Mouse (Mus musculus): Measurements from ENCODE around the gene Wdr24.
"Not testable (repeated sequence)": the region's sequence is repeated elsewhere in the genome, so short reads cannot be mapped to it uniquely, and the experiment has no call there.

Gene Wdr24

DNA sequence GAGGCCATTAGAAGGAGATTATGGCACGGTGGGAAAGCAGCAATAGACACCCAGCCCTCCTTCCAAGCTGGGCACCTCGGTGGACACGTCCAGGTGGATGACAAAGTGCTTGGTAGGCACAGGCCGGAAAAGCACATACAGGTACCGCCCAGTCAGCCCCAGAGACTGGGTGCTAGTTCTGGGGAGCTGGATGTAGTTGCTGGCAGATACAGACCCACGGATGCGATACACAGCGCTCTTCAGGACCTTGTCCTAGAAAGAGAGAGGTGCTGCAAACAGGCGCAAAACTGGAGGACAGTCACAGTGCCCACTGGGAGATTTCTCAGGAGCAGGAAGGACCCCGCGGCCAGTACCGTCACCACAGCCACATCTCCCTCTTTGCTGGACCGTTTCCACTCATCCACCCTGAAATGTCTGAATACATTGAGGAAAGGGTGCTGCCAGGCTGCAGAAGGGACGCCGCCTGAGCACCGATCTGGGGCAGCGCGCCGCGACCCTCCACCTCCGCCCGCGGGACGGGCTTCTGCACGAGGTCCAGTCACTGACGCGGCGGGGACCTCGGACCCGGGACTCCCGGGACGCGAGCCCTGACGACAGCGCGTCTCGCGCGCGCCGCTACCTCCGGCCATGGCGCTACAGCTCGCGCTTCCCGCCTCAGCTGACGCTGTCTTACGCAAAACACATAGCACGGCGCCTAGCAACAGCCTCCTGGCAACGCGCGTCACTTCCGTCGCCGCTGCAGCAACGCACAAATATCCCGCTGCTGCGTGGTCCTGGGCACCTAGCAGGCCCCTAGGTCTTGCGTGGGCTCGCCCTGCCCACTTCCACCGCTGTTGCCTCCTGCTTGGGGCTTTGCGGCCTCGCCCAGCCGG lies 37.6 kb downstream of the Wdr24 start, which contains the start of gene Wdr90:
TSS of gene Wdr90 (minus strand) at position 670 of the 872 bp plus-strand sequence.
- peak; percentile 87 for DNase-seq (ENCODE audit: extremely low spot score)

DNA sequence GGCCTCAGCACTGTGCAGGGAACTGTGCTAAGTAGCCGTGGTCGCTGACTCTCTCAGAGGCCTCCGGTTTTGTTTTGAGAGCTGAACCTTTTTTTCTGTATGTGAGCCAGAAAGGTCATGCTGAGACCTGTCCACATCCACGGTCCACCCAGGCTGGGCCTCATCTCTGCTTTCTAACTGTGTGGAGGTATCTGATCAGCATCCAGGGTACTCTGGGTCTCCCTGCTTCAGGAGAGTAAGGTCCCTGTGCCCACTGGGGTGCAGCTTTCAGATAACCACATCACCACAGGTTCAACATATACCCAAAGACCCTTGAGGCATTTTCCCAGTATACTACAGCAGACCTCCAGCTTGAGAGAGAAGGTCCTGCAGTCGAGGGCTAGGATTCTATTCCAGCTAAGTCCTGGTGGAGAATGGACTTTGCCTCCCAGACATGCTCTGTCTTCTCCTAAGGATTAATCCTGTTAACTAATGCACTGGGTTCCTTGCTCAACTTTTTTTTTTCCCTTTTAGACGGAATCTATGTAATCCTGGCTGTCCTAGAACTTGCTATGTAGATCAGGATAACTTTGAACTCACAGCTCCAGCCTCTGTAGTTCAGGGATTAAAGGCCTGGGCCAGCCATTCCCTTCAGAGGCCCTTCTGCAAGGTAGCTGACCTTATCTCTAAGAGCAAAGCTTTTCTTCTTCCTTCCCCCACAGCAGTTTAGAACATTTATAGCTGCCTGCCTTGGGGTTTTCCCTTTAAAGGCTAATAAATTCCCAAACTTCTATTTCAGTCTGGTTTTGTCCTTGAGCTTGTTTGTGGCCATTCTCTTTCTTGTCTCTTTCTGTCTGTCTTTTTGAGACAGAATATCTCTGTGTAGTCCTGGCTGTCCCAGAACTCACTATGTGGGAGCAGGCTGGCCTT lies 38.5 kb downstream of the Wdr24 start:
- DNase-seq (ENCODE audit: extremely low spot score): no peak

DNA sequence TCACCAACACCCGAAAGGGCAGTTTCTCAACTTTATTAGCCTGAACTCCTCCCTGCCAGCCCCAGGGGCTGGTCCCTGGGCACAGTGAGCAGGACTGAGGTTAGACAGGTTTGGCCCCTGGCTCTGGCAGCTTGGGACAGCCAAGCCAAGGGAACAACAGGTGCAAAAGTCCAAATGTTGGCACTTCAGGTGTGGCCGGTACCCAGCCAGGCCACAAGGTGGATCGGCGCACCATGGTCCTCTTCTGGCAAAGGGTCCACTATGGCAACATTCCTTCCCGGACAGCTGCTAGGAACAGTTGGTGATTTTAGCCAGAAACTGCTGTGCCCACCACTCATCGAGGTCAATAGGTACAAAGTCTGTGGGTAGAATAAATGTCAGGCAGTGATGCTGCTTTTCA lies 40.3 kb downstream of the Wdr24 start:
- no peak for DNase-seq (ENCODE audit: extremely low spot score)

DNA sequence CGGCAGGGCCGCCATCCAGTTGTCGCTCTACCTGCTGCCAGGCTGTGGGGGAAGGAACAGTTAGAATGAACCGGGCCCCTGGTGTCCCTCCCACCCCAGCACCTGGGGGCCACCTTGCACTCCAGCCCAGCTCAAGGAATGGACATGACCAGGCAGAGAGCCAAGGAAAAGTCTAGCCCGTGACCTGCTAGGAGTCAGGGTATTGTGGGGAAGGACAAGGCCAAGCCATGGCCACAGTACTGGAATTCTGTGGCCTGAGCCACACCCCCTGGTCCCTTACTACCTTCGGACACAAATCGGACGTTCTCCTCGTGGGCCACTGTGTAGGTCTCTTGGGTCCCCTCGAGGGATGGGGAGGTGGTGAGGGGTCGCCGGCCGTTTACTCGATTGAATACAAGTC lies 40.9 kb downstream of the Wdr24 start:
- DNase-seq (ENCODE audit: extremely low spot score): no peak

DNA sequence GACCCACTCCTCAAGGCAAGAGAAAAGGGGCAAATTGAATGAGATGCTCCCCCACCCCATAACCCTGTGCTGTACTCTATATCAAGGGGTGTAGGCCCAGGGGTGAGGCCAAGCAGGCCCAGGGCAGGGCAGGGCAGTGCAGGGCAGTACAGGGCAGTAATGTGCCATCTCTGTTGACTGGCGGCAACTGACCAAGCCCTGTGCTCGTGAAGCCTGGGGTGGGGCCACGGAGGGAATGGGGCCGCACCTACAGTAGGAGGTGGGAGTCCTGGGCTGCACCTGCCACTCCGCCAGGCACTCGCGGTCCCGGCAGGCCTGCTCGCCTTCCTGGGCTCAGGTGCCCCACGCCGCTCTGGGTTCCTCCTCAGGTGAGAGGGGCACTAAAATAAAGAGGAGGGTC lies 41.9 kb downstream of the Wdr24 start:
- no peak for DNase-seq (ENCODE audit: extremely low spot score)

DNA sequence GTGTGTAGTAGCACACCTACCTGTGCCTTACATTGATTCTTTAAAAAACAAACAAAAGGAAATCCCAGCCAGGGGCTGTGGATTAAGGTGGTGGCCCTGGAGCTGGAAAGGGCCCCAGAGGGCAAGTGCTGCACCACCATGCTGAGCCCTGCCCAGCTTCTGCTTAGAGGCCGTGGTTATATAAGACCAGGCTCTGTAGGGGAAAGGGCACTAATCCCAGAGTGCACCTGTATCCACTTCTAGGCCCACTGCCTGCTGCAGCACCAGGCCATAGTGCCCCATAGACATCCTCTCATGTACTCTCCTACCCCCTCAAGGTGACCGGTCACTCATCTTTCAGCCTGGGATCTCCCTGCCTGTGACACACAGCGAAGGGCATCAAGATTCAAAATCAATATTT lies 42.7 kb downstream of the Wdr24 start:
- no peak for DNase-seq (ENCODE audit: extremely low spot score)

DNA sequence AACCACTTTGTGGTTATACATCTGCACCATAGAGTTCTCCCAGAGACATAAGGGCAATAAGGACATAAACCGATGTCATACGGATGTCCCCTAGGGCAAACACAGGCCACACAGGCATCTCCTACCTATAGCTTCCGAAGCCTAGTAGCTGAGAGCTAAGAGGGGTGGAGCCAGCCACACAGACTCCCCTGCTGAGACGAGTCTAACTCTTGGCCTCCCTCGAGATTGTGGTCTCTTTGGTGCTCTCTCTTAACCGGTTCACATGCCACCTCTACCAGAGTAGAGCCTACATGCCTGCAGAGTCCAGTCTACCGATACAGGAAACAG lies 44.0 kb downstream of the Wdr24 start:
- no peak for DNase-seq (ENCODE audit: extremely low spot score)

DNA sequence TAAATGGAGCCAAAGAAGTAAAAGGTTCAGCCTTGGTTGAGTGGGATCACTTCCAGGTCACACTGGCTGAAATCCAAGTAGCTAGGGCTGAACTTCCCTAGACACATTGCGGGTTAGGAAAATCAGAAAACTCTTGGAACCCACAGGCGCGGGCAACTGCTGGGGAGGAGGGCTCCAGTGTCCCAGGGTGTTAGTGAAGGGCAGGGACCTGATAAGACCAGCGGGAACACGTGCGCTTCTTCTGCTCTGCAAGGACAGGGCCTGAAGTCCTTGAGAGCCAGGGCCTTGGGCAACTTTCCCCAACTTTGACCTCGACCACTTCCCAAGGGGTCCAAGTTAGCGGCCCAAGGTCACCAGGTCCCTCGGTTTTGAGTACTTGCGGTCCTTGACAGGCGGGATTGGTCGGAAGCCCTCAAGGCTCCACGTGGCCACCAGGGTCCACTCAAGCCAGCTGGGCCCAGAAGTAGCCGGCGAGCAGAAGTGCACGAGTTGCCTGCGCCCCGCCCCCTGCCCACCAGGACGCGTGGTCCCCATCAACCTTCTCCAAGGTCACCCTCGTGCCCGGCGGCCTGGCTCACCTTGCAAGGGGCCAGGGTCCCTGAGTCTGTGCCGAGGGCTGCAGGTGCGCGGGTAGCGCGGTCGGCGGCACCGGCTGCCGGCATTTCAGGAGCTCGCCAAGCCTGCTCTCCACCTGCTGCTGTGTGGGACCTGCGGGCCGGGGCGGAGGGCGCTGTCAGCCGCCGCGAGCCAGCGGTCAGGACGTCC lies 44.6 kb downstream of the Wdr24 start:
- peak; percentile 73 for DNase-seq (ENCODE audit: extremely low spot score)

DNA sequence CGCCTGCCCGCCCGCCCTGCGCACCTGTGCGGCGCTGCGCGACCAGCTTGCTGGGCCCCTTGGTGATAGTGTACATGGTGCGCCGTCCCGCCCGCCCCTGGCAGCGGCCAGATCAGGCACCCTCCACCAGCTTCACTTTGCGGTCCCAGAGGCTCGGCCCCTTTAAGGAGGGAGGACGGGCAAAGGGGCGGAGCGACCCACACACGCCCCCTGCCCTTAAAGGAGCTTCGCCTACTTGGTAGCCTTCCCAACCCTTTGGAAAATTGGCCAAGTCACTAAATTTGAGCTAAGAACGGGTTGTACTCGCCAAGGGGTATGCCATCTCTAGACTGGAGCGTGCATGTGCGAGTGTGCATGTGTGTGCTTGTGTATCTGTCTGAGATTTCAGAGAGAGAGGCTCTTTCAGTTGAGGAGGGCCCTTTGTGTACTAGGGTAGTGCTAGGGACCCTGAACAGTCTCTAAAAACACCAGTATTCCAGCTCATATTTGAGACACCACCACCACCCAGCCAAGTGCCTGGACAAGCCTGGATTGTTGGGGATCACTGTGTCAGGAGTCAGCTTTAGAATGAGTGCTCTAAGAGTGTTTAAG lies 45.3 kb downstream of the Wdr24 start, which contains the start of gene Mcrip2:
TSS of gene Mcrip2 (minus strand) at position 164 of the 591 bp plus-strand sequence.
- DNase-seq (ENCODE audit: extremely low spot score): peak; percentile 84

DNA sequence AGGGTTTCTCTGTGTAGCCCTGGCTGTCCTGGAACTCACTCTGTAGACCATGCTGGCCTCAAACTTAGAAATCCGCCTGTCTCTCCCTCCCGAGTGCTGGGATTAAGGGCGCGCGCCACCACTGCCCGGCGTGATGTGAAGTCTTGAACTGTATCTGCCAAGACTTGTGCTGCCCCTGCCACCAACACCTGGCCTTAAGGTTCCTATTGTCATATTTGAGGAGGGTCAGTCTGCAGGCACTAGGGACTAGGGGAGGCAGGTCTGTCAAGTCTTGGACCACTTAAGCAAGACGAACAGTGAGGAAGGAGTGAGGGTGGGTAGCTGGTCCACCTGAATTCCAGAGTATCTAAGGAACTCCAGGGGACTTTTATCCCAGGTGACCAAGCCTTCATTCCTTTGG lies 46.1 kb downstream of the Wdr24 start:
- no peak for DNase-seq (ENCODE audit: extremely low spot score)

DNA sequence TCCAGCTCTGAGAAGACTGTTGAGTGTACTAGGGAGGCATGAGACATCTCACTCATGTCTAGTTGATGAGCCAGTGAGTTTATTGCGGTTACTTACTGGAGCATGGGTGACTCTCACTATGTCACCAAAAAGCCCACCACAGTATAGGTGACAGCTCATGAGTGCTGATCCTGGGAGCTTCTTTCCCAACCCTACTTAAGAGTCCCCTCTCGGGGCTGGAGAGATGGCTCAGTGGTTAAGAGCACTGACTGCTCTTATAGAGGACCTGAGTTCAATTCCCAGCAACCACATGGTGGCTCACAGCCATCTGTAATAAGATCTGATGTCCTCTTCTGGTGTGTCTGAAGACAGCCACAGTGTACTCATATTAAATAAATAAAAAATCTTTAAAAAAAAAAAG lies 46.5 kb downstream of the Wdr24 start:
- no peak for DNase-seq (ENCODE audit: extremely low spot score)

DNA sequence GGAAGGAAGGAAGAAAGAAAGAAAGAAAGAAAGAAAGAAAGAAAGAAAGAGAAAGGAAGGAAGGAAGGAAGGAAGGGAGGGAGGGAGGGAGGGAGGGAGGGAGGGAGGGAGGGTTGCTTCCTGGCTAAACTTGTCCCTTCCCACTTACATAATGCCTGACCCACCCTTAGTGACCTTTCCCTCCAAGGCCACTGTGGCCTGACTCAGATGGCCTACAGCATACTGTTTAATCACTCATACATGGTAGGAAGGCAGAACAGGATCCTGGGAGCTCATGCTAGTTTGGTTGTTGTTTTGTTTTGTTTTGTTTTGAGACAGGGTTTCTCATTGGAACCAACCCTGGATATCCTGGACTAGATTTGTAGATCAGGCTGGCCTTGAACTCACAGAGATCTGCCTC lies 48.1 kb downstream of the Wdr24 start:
- DNase-seq (ENCODE audit: extremely low spot score): not testable (repeated sequence)

DNA sequence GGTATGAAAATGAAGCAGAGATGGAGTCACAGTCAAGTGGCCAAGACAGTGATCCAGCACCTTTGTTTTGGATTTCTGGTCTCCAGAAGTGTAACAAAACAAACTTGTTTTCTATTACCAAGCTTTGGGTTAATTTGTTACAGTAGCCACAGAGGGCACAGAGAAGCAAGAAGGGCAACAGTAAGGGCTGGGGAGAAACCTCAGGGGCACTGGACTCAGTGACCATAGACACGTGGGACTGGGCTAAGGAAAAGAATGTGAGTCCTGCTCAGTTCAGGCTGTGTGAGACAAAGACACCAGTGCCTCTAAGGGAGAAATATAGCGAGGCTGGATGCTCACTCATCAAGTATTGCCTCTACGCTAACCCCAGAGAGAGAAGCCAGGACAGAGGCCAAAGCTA lies 49.2 kb downstream of the Wdr24 start:
- DNase-seq (ENCODE audit: extremely low spot score): no peak

DNA sequence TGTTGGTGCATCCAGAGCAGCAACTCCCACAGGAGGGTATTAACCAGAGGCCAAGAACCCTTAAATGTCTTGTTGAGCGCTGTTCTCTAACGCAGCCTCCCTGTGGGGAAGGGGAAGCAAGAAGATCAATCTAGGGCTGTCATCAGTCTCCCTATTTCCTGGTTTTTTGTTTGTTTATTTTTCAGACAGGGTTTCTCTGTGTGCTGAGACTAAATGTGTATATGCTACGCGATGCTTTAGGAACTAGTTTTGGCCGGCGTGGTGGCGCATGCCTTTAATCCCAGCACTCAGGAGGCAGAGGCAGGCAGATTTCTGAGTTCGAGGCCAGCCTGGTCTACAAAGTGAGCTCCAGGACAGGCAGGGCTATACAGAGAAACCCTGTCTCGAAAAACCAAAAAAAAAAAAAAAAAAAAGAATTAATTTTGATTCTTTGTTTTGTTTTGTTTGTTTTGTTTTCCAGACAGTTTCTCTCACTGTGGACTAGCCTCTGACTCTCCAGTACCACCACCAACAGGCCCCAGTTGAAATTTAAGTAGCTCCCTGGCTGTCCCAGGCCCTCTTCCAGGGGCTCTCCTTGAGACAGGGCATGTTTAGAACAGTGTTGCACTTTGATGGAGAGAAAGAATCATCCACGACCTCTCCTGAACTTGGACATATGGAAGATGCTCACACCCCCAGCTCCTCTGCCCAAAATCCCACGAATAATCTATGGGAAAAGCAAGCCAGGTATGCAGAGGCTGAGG lies 50.1 kb downstream of the Wdr24 start:
- no peak for DNase-seq (ENCODE audit: extremely low spot score)

DNA sequence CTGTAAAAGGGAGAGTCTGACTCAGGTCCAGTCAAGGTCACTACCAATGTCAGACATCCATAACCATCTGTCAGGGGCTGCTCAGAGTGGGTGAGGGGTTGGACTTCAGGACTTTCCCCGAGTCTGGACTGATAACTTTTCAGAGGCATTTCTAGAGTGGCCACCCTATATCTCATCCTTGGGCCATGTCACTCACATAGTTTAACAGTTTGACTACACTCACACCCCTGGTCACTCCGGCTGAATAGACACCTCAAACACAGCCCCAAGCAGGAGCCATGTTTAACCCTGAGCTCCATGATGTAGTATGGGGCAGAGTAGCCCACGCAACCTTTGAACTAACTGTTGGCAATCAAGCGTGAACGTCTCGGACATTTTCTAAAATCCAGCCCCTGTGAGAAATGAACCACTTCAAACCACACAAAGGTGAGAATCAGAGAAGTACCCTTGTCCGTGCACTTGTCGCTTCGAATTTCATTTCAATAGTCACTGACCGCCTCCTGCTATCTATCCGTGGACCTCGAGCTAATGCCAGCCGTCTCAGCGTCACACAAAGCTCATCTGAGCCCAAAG lies 50.8 kb downstream of the Wdr24 start:
- no peak for DNase-seq (ENCODE audit: extremely low spot score)

DNA sequence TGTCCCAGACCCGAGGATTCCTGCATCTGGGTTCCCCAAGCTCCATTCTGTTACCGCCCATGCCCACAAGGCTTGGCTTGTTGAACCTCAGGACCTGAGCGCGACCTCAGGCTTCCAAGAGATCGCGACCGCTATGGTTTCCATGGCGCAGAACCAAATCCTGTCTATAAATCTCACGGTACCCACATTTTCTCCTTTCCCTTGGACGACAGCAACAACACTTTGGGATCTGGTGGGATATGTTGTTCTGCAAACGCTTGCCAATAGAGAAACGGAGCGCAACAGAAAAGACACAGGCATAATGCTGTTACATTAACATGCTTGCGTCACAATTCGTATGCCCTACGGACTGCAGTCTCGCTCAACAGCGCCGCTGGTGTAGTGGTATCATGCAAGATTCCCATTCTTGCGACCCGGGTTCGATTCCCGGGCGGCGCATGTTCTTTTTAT lies 51.3 kb downstream of the Wdr24 start, which contains the start of gene Mettl26:
TSS of gene Mettl26 (plus strand) at position 354 of the 450 bp plus-strand sequence.
- DNase-seq (ENCODE audit: extremely low spot score): peak; percentile 95

DNA sequence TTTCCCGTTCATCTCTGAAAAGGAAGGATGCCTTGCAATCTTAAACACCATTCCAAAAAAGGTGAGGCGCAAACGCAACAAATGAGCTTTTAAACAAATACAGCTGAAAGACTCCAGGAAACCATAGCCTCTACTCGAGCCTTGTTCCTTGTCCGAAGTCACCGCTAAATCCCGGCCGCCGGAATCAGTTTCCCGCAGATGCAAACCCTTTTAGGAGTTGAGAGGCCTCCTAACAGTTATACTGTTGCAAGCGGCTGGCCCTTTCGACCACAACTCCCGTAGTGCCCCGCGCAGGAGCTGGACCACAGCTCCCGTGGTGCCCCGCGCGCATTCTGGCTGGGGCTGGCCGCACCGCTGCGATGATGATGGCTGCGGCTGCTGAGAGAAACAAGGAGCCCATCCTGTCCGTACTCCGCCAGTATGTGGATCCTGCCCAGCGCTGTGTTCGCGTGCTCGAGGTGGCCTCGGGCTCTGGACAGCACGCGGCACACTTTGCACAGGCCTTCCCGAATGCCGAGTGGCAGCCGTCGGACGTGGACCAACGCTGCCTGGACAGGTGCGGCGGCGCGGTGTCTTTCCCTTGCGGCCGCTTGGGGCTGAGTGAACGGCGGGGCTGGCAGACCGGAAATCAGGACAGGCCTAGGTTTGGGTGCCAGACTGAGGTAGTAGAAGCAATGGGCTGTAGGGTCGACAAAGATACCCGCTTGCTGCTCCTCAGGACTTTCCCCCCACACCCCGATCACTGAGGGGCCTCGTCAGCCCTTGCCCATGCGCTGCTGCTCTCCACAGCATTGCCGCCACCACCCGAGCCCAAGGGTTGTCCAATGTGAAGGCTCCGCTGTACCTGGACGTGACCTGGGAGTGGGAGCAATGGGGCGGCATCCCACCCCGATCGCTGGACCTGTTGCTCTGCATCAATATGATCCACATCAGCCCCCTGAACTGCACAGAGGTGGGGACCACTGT lies 52.0 kb downstream of the Wdr24 start:
- peak; percentile 90 for DNase-seq (ENCODE audit: extremely low spot score)

DNA sequence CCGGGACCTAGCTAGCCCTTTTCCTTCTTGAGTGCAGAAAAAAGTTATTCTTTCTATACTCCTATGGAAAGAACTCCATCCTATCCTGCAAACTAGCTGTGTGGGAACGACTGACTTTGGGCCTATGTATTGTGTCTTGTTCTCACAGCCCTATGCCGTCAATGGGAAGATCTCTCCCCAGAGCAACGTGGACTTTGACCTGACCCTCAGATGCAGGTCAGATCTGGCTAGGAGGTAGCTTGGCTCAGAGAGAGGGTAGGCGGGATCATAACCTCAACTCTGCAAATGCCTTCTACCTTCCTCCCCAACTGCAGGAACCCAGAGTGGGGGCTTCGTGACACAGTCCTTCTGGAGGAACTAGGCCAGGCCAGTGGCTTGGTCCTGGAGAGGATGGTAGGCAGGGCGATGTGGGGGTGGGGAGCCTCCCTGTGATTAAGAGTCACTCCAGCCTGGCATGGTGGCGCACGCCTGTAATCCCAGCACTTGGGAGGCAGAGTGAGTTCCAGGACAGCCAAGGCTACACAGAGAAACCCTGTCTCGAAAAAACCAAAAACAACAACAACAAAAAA lies 53.0 kb downstream of the Wdr24 start:
- DNase-seq (ENCODE audit: extremely low spot score): no peak

DNA sequence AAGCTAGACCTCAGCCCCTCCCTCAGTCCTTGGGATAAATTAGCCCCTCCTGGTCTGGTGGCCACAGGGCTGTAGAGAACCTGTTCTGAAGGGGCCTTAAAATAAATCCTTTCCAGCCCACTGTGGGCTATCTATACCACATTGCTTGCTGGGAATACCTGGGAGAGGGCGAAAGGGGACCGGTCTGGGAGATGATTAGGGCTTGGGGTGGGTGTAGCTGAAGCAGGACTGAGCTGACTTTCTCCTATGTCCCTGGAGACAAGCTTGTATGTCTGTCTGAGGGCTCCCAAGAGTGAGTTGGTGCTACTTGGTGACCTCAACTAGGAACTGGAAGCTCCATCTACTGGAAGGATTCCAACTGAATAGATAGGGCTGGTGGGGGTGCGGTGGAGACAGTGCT lies 53.6 kb downstream of the Wdr24 start:
- no peak for DNase-seq (ENCODE audit: extremely low spot score)

Data from embryo, embryonic 9.5 days (tissue).